Mouse (Mus musculus) olfactory bulb, adult 2 months (tissue): ENCODE results near the gene Astn1.

Source experiments
- CTCF ChIP-seq: fragments of 200-500 bp; IDR thresholded peaks from 2 replicates; pipeline ENCODE4 v1.5.1; 2012; ENCODE audit warnings: low read depth, mild to moderate bottlenecking, low read length, moderate library complexity; ENCODE audit not compliant: insufficient read depth
- POLR2A ChIP-seq: fragments of 200-500 bp; IDR thresholded peaks from 2 replicates; pipeline ENCODE4 v1.6.1; 2012; ENCODE audit warnings: mild to moderate bottlenecking, low read depth, low read length, moderate library complexity; ENCODE audit not compliant: insufficient read depth

DNA sequence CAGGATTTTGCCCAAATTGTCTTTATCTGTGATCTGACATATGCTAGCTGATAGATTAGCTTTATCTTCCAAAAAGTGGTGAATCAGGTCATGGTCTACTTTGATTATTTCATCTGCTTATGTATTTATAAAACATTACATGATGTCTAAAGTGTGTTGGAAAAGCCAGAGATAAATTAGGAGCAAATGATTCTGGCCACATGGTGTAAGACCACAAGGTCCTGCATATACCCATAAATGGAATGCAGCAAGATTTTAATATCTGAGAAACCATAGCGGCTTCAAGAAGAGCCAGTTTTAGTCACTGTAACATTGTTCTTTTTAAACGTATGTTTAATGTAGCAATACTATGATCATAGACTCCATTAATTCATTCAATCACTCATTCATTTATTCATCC is 23.2 kb downstream of the Astn1 start:
- TF ChIP-seq POLR2A: no peak
- no peak for TF ChIP-seq CTCF
